Comparison of ENCODE assay signal across 17 mouse cellular contexts in the genomic region with DNA sequence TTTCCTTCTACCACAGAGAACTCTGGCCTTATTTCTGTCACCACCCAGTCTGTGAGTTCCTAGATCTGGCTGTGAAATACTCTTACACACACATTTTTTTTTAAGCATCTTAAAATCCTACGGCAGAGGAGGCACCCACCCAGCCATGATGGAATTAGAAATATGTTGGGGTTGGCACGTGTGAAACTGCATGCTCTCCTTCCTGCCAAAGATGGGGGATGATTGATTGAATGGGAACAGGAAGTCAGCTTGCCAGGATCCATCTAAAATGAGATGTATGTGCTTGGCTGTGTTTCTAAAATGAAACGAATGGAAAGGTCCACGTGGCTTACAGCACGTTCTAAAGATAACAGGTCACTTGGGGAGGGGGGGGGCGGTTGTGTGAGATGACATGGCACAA.
DNase-seq lines count a peak whose midpoint lies in the region; ATAC-seq and TF ChIP-seq lines count a peak whose summit lies in the region.
"Had no signal": no experiment of that assay in that cellular context is flagged by ENCODE, and none has a peak within 500 bp of the region (broad histone marks: within the 10 kb centered on the region; RNA-seq: fewer than 3 reads in every experiment).

No protein-coding gene starts in this region.

- no peaks in the 10 kb centered on the region for H3K36me3 ChIP-seq in heart, postnatal 0 days (replicated peaks; ENCODE audit: control insufficient read depth, insufficient read depth, low read length)
- H3K36me3 ChIP-seq in heart, embryonic 12.5 days = no peaks in the 10 kb centered on the region
- no peaks in the 10 kb centered on the region for H3K36me3 ChIP-seq in midbrain, postnatal 0 days (ENCODE audit: insufficient read depth, low read length)
- H3K36me3 ChIP-seq in midbrain, embryonic 11.5 days (ENCODE audit: control insufficient read depth, insufficient read depth, low read length) = no peaks in the 10 kb centered on the region
- H3K36me3 ChIP-seq: embryonic facial prominence, embryonic 13.5 days; heart, embryonic 10.5 days; hindbrain, embryonic 13.5 days; liver, embryonic 15.5 days; midbrain, embryonic 13.5 days had no signal

- peaks cover 5% of the 10 kb centered on the region; the same call in 1 of the 2 replicates for H3K4me1 ChIP-seq in heart, postnatal 0 days (ENCODE audit: control insufficient read depth, insufficient read depth)
- H3K4me1 ChIP-seq in heart, embryonic 12.5 days (replicated peaks) = no peaks in the 10 kb centered on the region
- H3K4me1 ChIP-seq in midbrain, postnatal 0 days (ENCODE audit: insufficient read depth, low read length) = no peaks in the 10 kb centered on the region
- H3K4me1 ChIP-seq in midbrain, embryonic 11.5 days (ENCODE audit: control insufficient read depth, insufficient read depth, low read length) = no peaks in the 10 kb centered on the region; the same call in 1 of the 2 replicates
- H3K4me1 ChIP-seq: embryonic facial prominence, embryonic 13.5 days; heart, embryonic 10.5 days; hindbrain, embryonic 13.5 days; liver, embryonic 15.5 days had no signal

- no peak for TF ChIP-seq EP300 in heart, postnatal 0 days (IDR thresholded peaks at IDR 0.05; ENCODE audit: low read depth)

- no peak overlapping the region for H3K4me2 ChIP-seq in heart, postnatal 0 days (ENCODE audit: low read depth, low read length)
- no peak overlapping the region for H3K4me2 ChIP-seq in heart, embryonic 12.5 days
- no peak overlapping the region for H3K4me2 ChIP-seq in midbrain, postnatal 0 days (ENCODE audit: low read depth, low read length, poor library complexity, severe bottlenecking)
- H3K4me2 ChIP-seq in midbrain, embryonic 11.5 days = no peak overlapping the region
- H3K4me2 ChIP-seq: embryonic facial prominence, embryonic 13.5 days; hindbrain, embryonic 13.5 days; liver, embryonic 15.5 days; midbrain, embryonic 13.5 days had no signal

- peak; percentile 14 for DNase-seq in heart, postnatal 0 days (ENCODE audit: low spot score)
- peak; percentile 48 for DNase-seq in midbrain, postnatal 0 days (ENCODE audit: low spot score)
- DNase-seq in midbrain, embryonic 11.5 days (ENCODE audit: low spot score, missing footprints) = no peak
- peak; percentile 29 to 48 for DNase-seq in frontal cortex, postnatal 10 days (ENCODE audit: low spot score in 2 of 2)
- DNase-seq in right cerebral cortex, postnatal 4 days = peak; percentile 32
- DNase-seq in kidney, postnatal 14 days = no peak
- DNase-seq in urinary bladder, postnatal 36 days (ENCODE audit: low spot score in 2 of 2) = no peak
- DNase-seq: adrenal gland, adult 2 months; gastrocnemius, adult 2 months; kidney, adult 9 months had no signal

- no peak for TF ChIP-seq CTCF in heart, postnatal 0 days (IDR thresholded peaks at IDR 0.05; ENCODE audit: low read depth)
- no peak for TF ChIP-seq CTCF in midbrain, postnatal 0 days (IDR thresholded peaks at IDR 0.05)

- H3K9ac ChIP-seq in heart, postnatal 0 days (replicated peaks; ENCODE audit: low read depth, low read length) = no peak overlapping the region
- no peak overlapping the region for H3K9ac ChIP-seq in heart, embryonic 12.5 days
- no peak overlapping the region for H3K9ac ChIP-seq in midbrain, postnatal 0 days (replicated peaks; ENCODE audit: low read length, poor library complexity, severe bottlenecking)
- H3K9ac ChIP-seq in midbrain, embryonic 11.5 days (ENCODE audit: low read length) = no peak overlapping the region
- H3K9ac ChIP-seq: embryonic facial prominence, embryonic 13.5 days; hindbrain, embryonic 13.5 days; liver, embryonic 15.5 days; midbrain, embryonic 13.5 days had no signal

- H3K9me3 ChIP-seq in heart, postnatal 0 days (replicated peaks; ENCODE audit: control insufficient read depth, low read length) = peaks cover 6% of the 10 kb centered on the region
- H3K9me3 ChIP-seq in heart, embryonic 12.5 days (replicated peaks) = peaks cover 7% of the 10 kb centered on the region; the same call in 1 of the 2 replicates
- no peaks in the 10 kb centered on the region for H3K9me3 ChIP-seq in midbrain, postnatal 0 days (ENCODE audit: low read length)
- H3K9me3 ChIP-seq in midbrain, embryonic 11.5 days (ENCODE audit: control insufficient read depth, low read length) = no peaks in the 10 kb centered on the region
- H3K9me3 ChIP-seq: liver, embryonic 15.5 days; midbrain, embryonic 13.5 days had no signal

- WGBS in heart, postnatal 0 days = 15% methylated on average over 6 of the region's 6 CpGs
- WGBS in heart, embryonic 12.5 days = 34% methylated on average over 6 of the region's 6 CpGs
- 66% methylated on average over 6 of the region's 6 CpGs for WGBS in midbrain, postnatal 0 days
- 73% methylated on average over 6 of the region's 6 CpGs for WGBS in midbrain, embryonic 11.5 days

- H3K27me3 ChIP-seq in heart, postnatal 0 days (ENCODE audit: control insufficient read depth, insufficient read depth, low read length) = no peaks in the 10 kb centered on the region
- no peaks in the 10 kb centered on the region; the same call in 1 of the 2 replicates for H3K27me3 ChIP-seq in heart, embryonic 12.5 days (replicated peaks)
- no peaks in the 10 kb centered on the region for H3K27me3 ChIP-seq in midbrain, postnatal 0 days (ENCODE audit: insufficient read depth, low read length)
- no peaks in the 10 kb centered on the region for H3K27me3 ChIP-seq in midbrain, embryonic 11.5 days (ENCODE audit: control insufficient read depth, insufficient read depth, low read length)
- H3K27me3 ChIP-seq: CH12.LX; embryonic facial prominence, embryonic 13.5 days; hindbrain, embryonic 13.5 days; liver, embryonic 15.5 days had no signal

- H3K4me3 ChIP-seq in heart, postnatal 0 days (ENCODE audit: low read depth, low read length) = no peak overlapping the region
- H3K4me3 ChIP-seq in heart, embryonic 12.5 days = no peak overlapping the region
- no peak overlapping the region for H3K4me3 ChIP-seq in midbrain, postnatal 0 days (ENCODE audit: low read depth, low read length)
- no peak overlapping the region for H3K4me3 ChIP-seq in midbrain, embryonic 11.5 days (ENCODE audit: low read depth, low read length)
- H3K4me3 ChIP-seq: embryonic facial prominence, embryonic 13.5 days; gastrocnemius, adult 2 months; heart, embryonic 10.5 days; hindbrain, embryonic 13.5 days; liver, embryonic 15.5 days; midbrain, embryonic 13.5 days had no signal

- no peak overlapping the region for H3K27ac ChIP-seq in heart, postnatal 0 days (ENCODE audit: low read depth)
- no peak overlapping the region for H3K27ac ChIP-seq in heart, embryonic 12.5 days (ENCODE audit: poor library complexity, severe bottlenecking)
- no peak overlapping the region for H3K27ac ChIP-seq in midbrain, postnatal 0 days (ENCODE audit: low read depth, low read length)
- H3K27ac ChIP-seq in midbrain, embryonic 11.5 days (ENCODE audit: low read depth, low read length) = no peak overlapping the region
- H3K27ac ChIP-seq: embryonic facial prominence, embryonic 13.5 days; gastrocnemius, adult 2 months; heart, embryonic 10.5 days; hindbrain, embryonic 13.5 days; liver, embryonic 15.5 days had no signal

- ATAC-seq in heart, postnatal 0 days (ENCODE audit: insufficient read depth, low read depth) = no peak
- no peak for ATAC-seq in heart, embryonic 12.5 days (ENCODE audit: insufficient number of reproducible peaks, low FRiP score)
- no peak for ATAC-seq in midbrain, postnatal 0 days (ENCODE audit: low FRiP score)
- ATAC-seq in midbrain, embryonic 11.5 days (ENCODE audit: low FRiP score) = no peak
- ATAC-seq: midbrain, embryonic 13.5 days had no signal

Comparison
In these comparisons a context has a peak if more than half of its experiments do, and no peak if none do; other contexts are left out.
1. DNase-seq: peak in heart, postnatal 0 days (single experiment), midbrain, postnatal 0 days (single experiment), frontal cortex, postnatal 10 days (2 of 2) and right cerebral cortex, postnatal 4 days (single experiment); none in midbrain, embryonic 11.5 days (single experiment), kidney, postnatal 14 days (single experiment) and urinary bladder, postnatal 36 days (0 of 2).